Mouse (Mus musculus): ENCODE measurements around the gene Olfr320. TPM values are rescaled to one million over a fixed set of nuclear protein-coding genes. Genes with fewer than 3 reads are reported as not detected.
"Not testable (repeated sequence)": the region's sequence is repeated elsewhere in the genome, so short reads cannot be mapped to it uniquely, and the experiment has no call there.

The Olfr320 gene
- polyA plus RNA-seq, 1 experiment from 2014 or later, result not detected

DNA sequence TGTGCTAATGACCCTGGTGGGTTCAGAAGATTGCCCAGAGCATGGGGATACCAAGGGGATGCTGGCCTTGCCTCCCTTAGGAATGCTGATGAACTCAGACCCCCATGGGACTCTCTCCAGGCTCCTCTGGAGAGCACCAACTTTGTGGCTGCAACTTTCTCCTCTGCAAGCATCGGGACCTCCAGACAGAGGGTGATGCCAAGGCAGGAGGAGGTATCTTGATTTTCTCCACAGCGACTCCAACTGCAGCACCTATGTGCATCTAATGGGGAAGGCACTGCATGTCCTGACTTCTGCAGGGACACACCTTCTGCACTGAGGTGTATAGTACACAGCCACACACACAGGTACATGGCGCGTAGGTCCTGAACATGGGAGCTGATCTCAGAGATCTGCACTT is 22.3 kb upstream of the Olfr320 start, which contains the start of gene Olfr322:
TSS of gene Olfr322 (plus strand) at position 187 of the 400 bp plus-strand sequence.
- H3K36me3 ChIP-seq (ENCODE audit: control insufficient read depth, insufficient read depth, low read length), result no peaks in the 10 kb centered on the region
- 80% methylated on average over 4 of the region's 4 CpGs for WGBS
- ATAC-seq (ENCODE audit: low read depth), result no peak
- H3K4me2 ChIP-seq (ENCODE audit: low read depth, low read length), result no peak within 1 kb of the TSS
- H3K4me1 ChIP-seq (replicated peaks; ENCODE audit: control insufficient read depth, insufficient read depth, low read length), result no peaks in the 10 kb centered on the region
- no peak within 1 kb of the TSS for H3K27ac ChIP-seq (ENCODE audit: low read length)
- no peaks in the 10 kb centered on the region for H3K27me3 ChIP-seq (ENCODE audit: control insufficient read depth, insufficient read depth, low read depth, low read length)
- no peaks in the 10 kb centered on the region for H3K9me3 ChIP-seq (ENCODE audit: control insufficient read depth, low read length)
- H3K4me3 ChIP-seq (ENCODE audit: low read length), result no peak within 1 kb of the TSS
- no peak within 1 kb of the TSS for H3K9ac ChIP-seq (ENCODE audit: low read length)

DNA sequence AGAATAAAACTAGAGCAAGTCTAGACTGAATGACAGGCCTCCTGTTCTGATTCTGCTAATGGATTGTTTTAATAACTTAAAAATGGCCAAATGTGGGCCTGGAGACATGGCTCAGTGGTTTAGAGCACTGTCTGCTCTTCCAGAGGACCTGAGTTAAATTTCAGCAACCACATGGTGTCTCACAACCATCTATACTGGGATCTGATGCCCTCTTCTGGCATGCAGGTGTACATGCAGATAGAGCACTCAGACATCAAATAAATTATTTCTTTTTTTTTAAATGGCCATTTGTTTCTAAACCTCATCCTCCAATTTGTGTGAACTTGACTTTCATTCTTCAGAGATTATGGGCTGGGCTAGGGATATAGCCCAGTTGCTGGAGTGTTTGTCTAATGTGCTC is 11.6 kb upstream of the Olfr320 start:
- Histone ChIP-seq H3K4me2 (ENCODE audit: low read depth, low read length) (no peak overlapping the region), H3K9me3 (ENCODE audit: control insufficient read depth, low read length) (no peaks in the 10 kb centered on the region), H3K36me3 (ENCODE audit: control insufficient read depth, insufficient read depth, low read length) (no peaks in the 10 kb centered on the region), H3K4me3 (ENCODE audit: low read length) (no peak overlapping the region), H3K4me1 (replicated peaks; ENCODE audit: control insufficient read depth, insufficient read depth, low read length) (no peaks in the 10 kb centered on the region), H3K27me3 (ENCODE audit: control insufficient read depth, insufficient read depth, low read depth, low read length) (no peaks in the 10 kb centered on the region), H3K27ac (ENCODE audit: low read length) (no peak overlapping the region), H3K9ac (ENCODE audit: low read length) (no peak overlapping the region)
- no peak for ATAC-seq (ENCODE audit: low read depth)

DNA sequence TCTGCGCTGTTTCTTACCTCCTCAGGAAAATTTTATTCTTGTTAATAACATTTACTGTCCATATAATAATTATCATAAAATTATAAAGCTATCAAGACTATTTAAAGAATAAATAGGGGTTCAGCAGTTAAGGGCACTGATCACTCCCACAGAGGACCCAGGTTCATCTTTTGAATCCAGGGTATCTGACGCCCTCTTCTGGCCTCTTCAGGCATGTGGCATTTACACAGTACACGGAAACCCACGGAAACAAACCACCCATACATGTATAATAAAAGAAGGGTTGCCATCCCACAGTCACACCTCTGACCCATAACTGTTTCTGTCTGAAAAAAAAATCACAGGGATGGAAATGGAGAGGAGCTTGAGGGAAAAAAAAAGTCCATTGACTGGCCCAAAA is 9.1 kb upstream of the Olfr320 start:
- ATAC-seq (ENCODE audit: low read depth), result no peak
- H3K27me3 ChIP-seq (ENCODE audit: control insufficient read depth, insufficient read depth, low read depth, low read length), result no peaks in the 10 kb centered on the region

GRCm38 (mm10) chr11:58698862-58699261 is 18.0 kb downstream of the Olfr320 start, which contains the start of gene Olfr319:
Gene Olfr319 (plus strand): TSS chr11:58699162.
- H3K27ac ChIP-seq (ENCODE audit: low read length), result no peak within 1 kb of the TSS
- H3K4me3 ChIP-seq (ENCODE audit: low read length), result no peak within 1 kb of the TSS
- peaks cover 3% of the 10 kb centered on the region; the same call in 1 of the 2 replicates for H3K9me3 ChIP-seq (ENCODE audit: control insufficient read depth, low read length)
- 84% methylated on average over 3 of the region's 3 CpGs for WGBS
- H3K36me3 ChIP-seq (ENCODE audit: control insufficient read depth, insufficient read depth, low read length), result no peaks in the 10 kb centered on the region
- no peak within 1 kb of the TSS for H3K4me2 ChIP-seq (ENCODE audit: low read depth, low read length)
- H3K27me3 ChIP-seq (ENCODE audit: control insufficient read depth, insufficient read depth, low read depth, low read length), result no peaks in the 10 kb centered on the region
- H3K9ac ChIP-seq (ENCODE audit: low read length), result no peak within 1 kb of the TSS
- no peak for ATAC-seq (ENCODE audit: low read depth)
- no peaks in the 10 kb centered on the region for H3K4me1 ChIP-seq (replicated peaks; ENCODE audit: control insufficient read depth, insufficient read depth, low read length)

More for the DNA sequence above, 9.1 kb upstream of the Olfr320 start:
- Histone ChIP-seq H3K9ac (ENCODE audit: low read length) (no peak overlapping the region), H3K36me3 (ENCODE audit: control insufficient read depth, insufficient read depth, low read length) (no peaks in the 10 kb centered on the region), H3K4me2 (ENCODE audit: low read depth, low read length) (no peak overlapping the region), H3K4me3 (ENCODE audit: low read length) (no peak overlapping the region), H3K4me1 (replicated peaks; ENCODE audit: control insufficient read depth, insufficient read depth, low read length) (no peaks in the 10 kb centered on the region), H3K27ac (ENCODE audit: low read length) (no peak overlapping the region), H3K9me3 (ENCODE audit: control insufficient read depth, low read length) (no peaks in the 10 kb centered on the region)
- 50% methylated on average over 4 of the region's 4 CpGs for WGBS

DNA sequence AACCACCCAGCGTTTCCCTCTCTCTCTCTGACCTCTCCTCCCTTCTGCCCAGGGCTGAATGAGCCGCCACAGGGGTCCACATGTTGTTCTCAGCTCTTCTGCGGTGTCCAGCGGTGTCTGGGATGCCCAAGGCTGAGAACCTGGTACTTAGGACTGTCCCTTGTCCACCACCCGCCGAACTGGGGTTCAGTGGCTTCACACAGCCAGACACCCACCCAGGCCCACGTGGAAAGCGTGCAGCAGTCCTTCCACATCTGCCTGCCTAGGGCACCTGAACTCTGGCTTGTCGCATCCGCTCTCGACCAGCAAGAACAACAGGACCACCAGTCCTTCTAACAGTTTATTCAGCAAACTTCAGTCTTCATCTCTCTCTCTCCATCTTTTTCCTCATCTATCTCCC is 28.2 kb downstream of the Olfr320 start:
- no peaks in the 10 kb centered on the region for H3K9me3 ChIP-seq (ENCODE audit: control insufficient read depth, low read length)
- H3K36me3 ChIP-seq (ENCODE audit: control insufficient read depth, insufficient read depth, low read length), result no peaks in the 10 kb centered on the region
- H3K27ac ChIP-seq (ENCODE audit: low read length), result no peak overlapping the region
- WGBS, result 66% methylated on average over 11 of the region's 11 CpGs
- ATAC-seq (ENCODE audit: low read depth), result no peak
- no peak overlapping the region for H3K9ac ChIP-seq (ENCODE audit: low read length)
- no peaks in the 10 kb centered on the region for H3K27me3 ChIP-seq (ENCODE audit: control insufficient read depth, insufficient read depth, low read depth, low read length)
- no peak overlapping the region for H3K4me3 ChIP-seq (ENCODE audit: low read length)
- H3K4me2 ChIP-seq (ENCODE audit: low read depth, low read length), result no peak overlapping the region
- H3K4me1 ChIP-seq (replicated peaks; ENCODE audit: control insufficient read depth, insufficient read depth, low read length), result no peaks in the 10 kb centered on the region

DNA sequence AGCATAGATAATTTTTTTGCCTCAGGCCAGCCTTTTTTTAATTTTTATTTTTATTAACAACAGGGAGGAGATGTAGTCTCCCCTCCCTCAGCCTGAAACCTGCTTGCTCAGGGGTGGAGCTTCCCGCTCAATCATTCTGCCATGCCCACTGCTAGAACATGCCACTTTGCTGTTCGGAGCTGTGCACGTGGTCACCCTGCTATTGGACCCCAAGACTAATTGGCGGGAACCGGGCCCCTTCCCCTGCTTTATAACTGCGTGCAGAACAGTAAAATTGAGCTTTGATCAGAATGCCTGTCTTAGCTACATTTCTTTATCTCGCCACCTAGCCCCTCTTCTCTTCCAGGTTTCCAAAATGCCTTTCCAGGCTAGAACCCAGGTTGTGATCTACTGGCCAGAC is 36.8 kb downstream of the Olfr320 start:
- not testable (repeated sequence) for H3K9ac ChIP-seq (ENCODE audit: low read length); H3K4me3 ChIP-seq (ENCODE audit: low read length); H3K27ac ChIP-seq (ENCODE audit: low read length); H3K9me3 ChIP-seq (ENCODE audit: control insufficient read depth, low read length); H3K4me2 ChIP-seq (ENCODE audit: low read depth, low read length); H3K4me1 ChIP-seq (replicated peaks; ENCODE audit: control insufficient read depth, insufficient read depth, low read length); H3K27me3 ChIP-seq (ENCODE audit: control insufficient read depth, insufficient read depth, low read depth, low read length); ATAC-seq (ENCODE audit: low read depth); H3K36me3 ChIP-seq (ENCODE audit: control insufficient read depth, insufficient read depth, low read length)
- 90% methylated on average over 6 of the region's 7 CpGs for WGBS

GRCm38 (mm10) chr11:58719701-58720100 is 38.8 kb downstream of the Olfr320 start:
- H3K36me3 ChIP-seq (ENCODE audit: control insufficient read depth, insufficient read depth, low read length), result no peaks in the 10 kb centered on the region
- H3K9ac ChIP-seq (ENCODE audit: low read length), result no peak overlapping the region
- WGBS, result 73% methylated on average over 4 of the region's 4 CpGs

GRCm38 (mm10) chr11:58723914-58724313 is 43.0 kb downstream of the Olfr320 start, which contains the start of gene Olfr318:
Gene Olfr318 (minus strand): TSS chr11:58724014.
- no peaks in the 10 kb centered on the region for H3K36me3 ChIP-seq (ENCODE audit: control insufficient read depth, insufficient read depth, low read length)
- H3K4me2 ChIP-seq (ENCODE audit: low read depth, low read length), result no peak within 1 kb of the TSS
- H3K4me3 ChIP-seq (ENCODE audit: low read length), result no peak within 1 kb of the TSS
- no peaks in the 10 kb centered on the region for H3K4me1 ChIP-seq (replicated peaks; ENCODE audit: control insufficient read depth, insufficient read depth, low read length)
- no peak within 1 kb of the TSS for H3K27ac ChIP-seq (ENCODE audit: low read length)
- no peak for ATAC-seq (ENCODE audit: low read depth)
- no peak within 1 kb of the TSS for H3K9ac ChIP-seq (ENCODE audit: low read length)
- H3K9me3 ChIP-seq (ENCODE audit: control insufficient read depth, low read length), result no peaks in the 10 kb centered on the region
- H3K27me3 ChIP-seq (ENCODE audit: control insufficient read depth, insufficient read depth, low read depth, low read length), result no peaks in the 10 kb centered on the region

More at GRCm38 (mm10) chr11:58719701-58720100, 38.8 kb downstream of the Olfr320 start:
- Histone ChIP-seq H3K27me3 (ENCODE audit: control insufficient read depth, insufficient read depth, low read depth, low read length) (no peaks in the 10 kb centered on the region), H3K9me3 (ENCODE audit: control insufficient read depth, low read length) (no peaks in the 10 kb centered on the region), H3K4me3 (ENCODE audit: low read length) (no peak overlapping the region), H3K4me2 (ENCODE audit: low read depth, low read length) (no peak overlapping the region), H3K27ac (ENCODE audit: low read length) (no peak overlapping the region), H3K4me1 (replicated peaks; ENCODE audit: control insufficient read depth, insufficient read depth, low read length) (no peaks in the 10 kb centered on the region)
- ATAC-seq (ENCODE audit: low read depth), result no peak

GRCm38 (mm10) chr11:58727896-58728650 is 47.2 kb downstream of the Olfr320 start:
- not testable (repeated sequence) for H3K9me3 ChIP-seq (ENCODE audit: control insufficient read depth, low read length); H3K27me3 ChIP-seq (ENCODE audit: control insufficient read depth, insufficient read depth, low read depth, low read length); H3K4me2 ChIP-seq (ENCODE audit: low read depth, low read length); H3K4me1 ChIP-seq (replicated peaks; ENCODE audit: control insufficient read depth, insufficient read depth, low read length); H3K9ac ChIP-seq (ENCODE audit: low read length); H3K27ac ChIP-seq (ENCODE audit: low read length); H3K36me3 ChIP-seq (ENCODE audit: control insufficient read depth, insufficient read depth, low read length); H3K4me3 ChIP-seq (ENCODE audit: low read length); ATAC-seq (ENCODE audit: low read depth)
- WGBS, result 63% methylated on average over 6 of the region's 6 CpGs
